ENCODE assay signal across 7 mouse cellular contexts in genomic region chr2:118548421-118549221, GRCm38 (mm10). TPM values are rescaled to one million over a fixed set of nuclear protein-coding genes. Genes with fewer than 3 reads are reported as not detected.
DNase-seq lines count a peak whose midpoint lies in the region; ATAC-seq and TF ChIP-seq lines count a peak whose summit lies in the region.

No protein-coding gene starts in this region.

- ATAC-seq in forebrain, embryonic 11.5 days (replicated peaks; ENCODE audit: low FRiP score), result peak; percentile 6
- ATAC-seq in midbrain, embryonic 12.5 days (ENCODE audit: low FRiP score, low read depth), result peak; percentile 5; the same call in 1 of the 2 replicates

- in situ Hi-C loops in CH12.LX (cut with MboI; ENCODE audit: low pct_ligation_motif_present, low pct_unique_long_range_greater_than_20kb, low sequenced_read_pairs), result no loop called here

- H3K27me3 ChIP-seq in CH12.LX (replicated peaks) (no peaks in the 10 kb centered on the region), MEL (ENCODE audit: control insufficient read depth in 1 of 2, insufficient read depth in 2 of 2, low read length in 2 of 2) (no peaks in the 10 kb centered on the region)
- peaks cover 3% of the 10 kb centered on the region for H3K27me3 ChIP-seq in forebrain, embryonic 11.5 days (ENCODE audit: control insufficient read depth, insufficient read depth, low read length)
- H3K27me3 ChIP-seq in kidney, adult 2 months (replicated peaks; ENCODE audit: control insufficient read depth, insufficient read depth, low read length), result no peaks in the 10 kb centered on the region
- peaks cover 43% of the 10 kb centered on the region for H3K27me3 ChIP-seq in midbrain, embryonic 12.5 days

- peak overlapping the region; percentile 85; the same call in 1 of the 2 replicates for H3K27ac ChIP-seq in CH12.LX (ENCODE audit: insufficient read depth, low read depth)
- H3K27ac ChIP-seq in MEL (ENCODE audit: control insufficient read depth, low read depth, low read length), result no peak overlapping the region
- H3K27ac ChIP-seq in forebrain, embryonic 11.5 days (ENCODE audit: low read depth, low read length), result no peak overlapping the region
- peak overlapping the region; percentile 32 for H3K27ac ChIP-seq in kidney, adult 2 months (ENCODE audit: insufficient read depth, low read depth, low read length)
- H3K27ac ChIP-seq in midbrain, embryonic 12.5 days (replicated peaks), result no peak overlapping the region

- TF ChIP-seq EP300 in CH12.LX (IDR thresholded peaks at IDR 0.05; ENCODE audit: low read length), result no peak
- TF ChIP-seq EP300 in MEL (IDR thresholded peaks at IDR 0.05; ENCODE audit: low read depth in 1 of 2, low read length in 2 of 2), result no peak

- intact Hi-C loops in left cerebral cortex, postnatal 10 days (cut with DNase I), result loop anchor here (5.0 kb wide), 1 partner anchor 56 kb away; no protein-coding TSS in a partner anchor

- H3K79me2 ChIP-seq in CH12.LX (replicated peaks; ENCODE audit: control insufficient read depth, extremely low read depth, insufficient read depth, poor library complexity, severe bottlenecking) (no peaks in the 10 kb centered on the region), MEL (ENCODE audit: control insufficient read depth, insufficient read depth, low read length, poor library complexity) (no peaks in the 10 kb centered on the region; the same call in 1 of the 2 replicates)

- peak overlapping the region; percentile 43 to 89 (median 60) for H3K4me3 ChIP-seq in CH12.LX (replicated peaks in 1 of 3; ENCODE audit: low read depth in 2 of 3, low read length in 2 of 3, poor library complexity in 1 of 3)
- H3K4me3 ChIP-seq in MEL (ENCODE audit: control insufficient read depth in 1 of 2, insufficient read depth in 1 of 2, low read depth in 2 of 2, low read length in 2 of 2), result peak overlapping the region; percentile 43 to 62; a peak in 3 of 4 replicates
- H3K4me3 ChIP-seq in forebrain, embryonic 11.5 days (ENCODE audit: low read depth, low read length), result peak overlapping the region; percentile 68
- peak overlapping the region; percentile 68 for H3K4me3 ChIP-seq in kidney, adult 2 months (ENCODE audit: insufficient read depth, low read depth, low read length)
- peak overlapping the region; percentile 83 for H3K4me3 ChIP-seq in midbrain, embryonic 12.5 days

- H3K4me2 ChIP-seq in CH12.LX (ENCODE audit: insufficient read depth, low read depth, poor library complexity, severe bottlenecking), result peak overlapping the region; percentile 95
- peak overlapping the region; percentile 92 for H3K4me2 ChIP-seq in forebrain, embryonic 11.5 days (ENCODE audit: low read depth, low read length, severe bottlenecking)
- H3K4me2 ChIP-seq in midbrain, embryonic 12.5 days (replicated peaks), result peak overlapping the region; percentile 94

- H3K4me1 ChIP-seq in CH12.LX (ENCODE audit: control insufficient read depth in 1 of 2, insufficient read depth in 2 of 2) (peaks cover 20 to 69% of the 10 kb centered on the region in 2 experiments), MEL (ENCODE audit: control insufficient read depth in 1 of 2, insufficient read depth in 2 of 2, low read length in 2 of 2) (peaks cover 20 to 43% of the 10 kb centered on the region in 2 experiments)
- H3K4me1 ChIP-seq in forebrain, embryonic 11.5 days (replicated peaks; ENCODE audit: control insufficient read depth, insufficient read depth, low read length), result peaks cover 7% of the 10 kb centered on the region
- H3K4me1 ChIP-seq in kidney, adult 2 months (ENCODE audit: control insufficient read depth, insufficient read depth, low read length), result peaks cover 33% of the 10 kb centered on the region
- peaks cover 58% of the 10 kb centered on the region for H3K4me1 ChIP-seq in midbrain, embryonic 12.5 days

- H3K36me3 ChIP-seq in CH12.LX (replicated peaks in 1 of 2; ENCODE audit: control insufficient read depth in 1 of 2, insufficient read depth in 1 of 2, low read length in 1 of 2) (peaks cover 0 to 5% of the 10 kb centered on the region in 2 experiments), MEL (ENCODE audit: control insufficient read depth in 1 of 2, insufficient read depth in 2 of 2, low read length in 2 of 2) (peaks cover 0 to 19% of the 10 kb centered on the region in 2 experiments; a peak in 2 of 4 replicates)
- no peaks in the 10 kb centered on the region for H3K36me3 ChIP-seq in forebrain, embryonic 11.5 days (ENCODE audit: control insufficient read depth, insufficient read depth, low read length)
- no peaks in the 10 kb centered on the region for H3K36me3 ChIP-seq in kidney, adult 2 months (ENCODE audit: control insufficient read depth, insufficient read depth, low read length)
- H3K36me3 ChIP-seq in midbrain, embryonic 12.5 days, result no peaks in the 10 kb centered on the region

- DNase-seq in CH12.LX (ENCODE audit: extremely low read depth) (no peak), MEL (ENCODE audit: low read depth, low spot score) (no peak)
- peak; percentile 61 for DNase-seq in forebrain, embryonic 11.5 days (ENCODE audit: low spot score)
- DNase-seq in kidney, adult 2 months, result no peak
- peak; percentile 86 for DNase-seq in yolk sac, embryonic 10.5 days (ENCODE audit: low spot score)
- no peak for DNase-seq in left cerebral cortex, postnatal 10 days (ENCODE audit: extremely low spot score in 1 of 2, low spot score in 2 of 2)

- dilution Hi-C loops in CH12.LX (cut with MboI; ENCODE audit: extremely low pct_ligation_motif_present, extremely low pct_unique_long_range_greater_than_20kb, low sequenced_read_pairs), result no loop called here

- H3K9ac ChIP-seq in CH12.LX (ENCODE audit: insufficient read depth, low read depth) (peak overlapping the region; percentile 52), MEL (ENCODE audit: control insufficient read depth, low read depth, low read length, poor library complexity, severe bottlenecking) (no peak overlapping the region; the same call in 1 of the 2 replicates)
- peak overlapping the region; percentile 74 for H3K9ac ChIP-seq in forebrain, embryonic 11.5 days (ENCODE audit: low read length)
- H3K9ac ChIP-seq in midbrain, embryonic 12.5 days (replicated peaks), result peak overlapping the region; percentile 83

- H3K9me3 ChIP-seq in CH12.LX (replicated peaks; ENCODE audit: low read length) (peaks cover 12% of the 10 kb centered on the region), MEL (replicated peaks; ENCODE audit: insufficient read depth, low read length) (no peaks in the 10 kb centered on the region)
- no peaks in the 10 kb centered on the region for H3K9me3 ChIP-seq in forebrain, embryonic 11.5 days (ENCODE audit: control insufficient read depth, low read length)
- H3K9me3 ChIP-seq in midbrain, embryonic 12.5 days, result no peaks in the 10 kb centered on the region

- no peak for TF ChIP-seq POLR2A in CH12.LX (IDR thresholded peaks at IDR 0.05; ENCODE audit: low read depth, low read length)
- no peak for TF ChIP-seq POLR2A in MEL (IDR thresholded peaks at IDR 0.05; ENCODE audit: control insufficient read depth in 1 of 2, insufficient read depth in 1 of 2, low read depth in 1 of 2, low read length in 2 of 2, poor library complexity in 1 of 2)
- TF ChIP-seq POLR2A in kidney, adult 2 months (IDR thresholded peaks at IDR 0.05; ENCODE audit: low read depth, low read length), result no peak

- TF ChIP-seq RAD21 in CH12.LX (IDR thresholded peaks at IDR 0.05; ENCODE audit: low read depth, low read length) (no peak), MEL (IDR thresholded peaks at IDR 0.05; ENCODE audit: low read depth, low read length) (no peak)

- TF ChIP-seq CTCF in CH12.LX (conservative IDR thresholded peaks at IDR 0.05 in 1 of 2, IDR thresholded peaks at IDR 0.05 in 1 of 2; ENCODE audit: low read depth in 2 of 2, low read length in 2 of 2), result no peak
- TF ChIP-seq CTCF in MEL (IDR thresholded peaks at IDR 0.05 in 2 of 3, conservative IDR thresholded peaks at IDR 0.05 in 1 of 3; ENCODE audit: control insufficient read depth in 1 of 3, insufficient read depth in 1 of 3, low read depth in 2 of 3, low read length in 3 of 3, poor library complexity in 1 of 3, severe bottlenecking in 1 of 3), result no peak
- no peak; the same call in 1 of the 2 replicates for TF ChIP-seq CTCF in kidney, adult 2 months (conservative IDR thresholded peaks at IDR 0.05; ENCODE audit: insufficient read depth, insufficient read length, low read depth, low read length)

- WGBS in forebrain, embryonic 11.5 days, result under 1% methylated on average over 18 of the region's 18 CpGs
- WGBS in kidney, adult 2 months, result 1% methylated on average over 18 of the region's 18 CpGs
- under 1% methylated on average over 18 of the region's 18 CpGs for WGBS in midbrain, embryonic 12.5 days

TF ChIP-seq in CH12.LX, 34 proteins besides CTCF, POLR2A, EP300 and RAD21:
- TF ChIP-seq CHD2 (IDR thresholded peaks at IDR 0.05; ENCODE audit: low read length), result peak; percentile 71
- TF ChIP-seq ETS1 (conservative IDR thresholded peaks at IDR 0.05; ENCODE audit: low read depth, low read length), result no peak
- TF ChIP-seq ZKSCAN1 (IDR thresholded peaks at IDR 0.05; ENCODE audit: borderline replicate concordance, low read depth, low read length), result no peak

TF ChIP-seq in MEL, 35 proteins besides CTCF, POLR2A, EP300 and RAD21 (continues in another document):
- TF ChIP-seq ZNF384 (IDR thresholded peaks at IDR 0.05; ENCODE audit: low read depth, low read length), result no peak
- TF ChIP-seq MAX (IDR thresholded peaks at IDR 0.05; ENCODE audit: low read length), result no peak
- no peak for TF ChIP-seq USF1 (IDR thresholded peaks at IDR 0.05; ENCODE audit: low read depth, low read length)

RNA-seq across cellular contexts. Expression of gene Bmf, which starts 0.9 kb away (rescaled TPM):
- total RNA-seq in CH12.LX (2012; rRNA removed), result 3.4 and 5.6 TPM in 2 replicates
- total RNA-seq in CH12.LX (2014; rRNA removed), result 2.6 and 2.8 TPM in 2 replicates
- 1.1 and 1.4 TPM in 2 replicates for polyA plus RNA-seq in CH12.LX (2012; ENCODE audit: insufficient read length, low read depth)
- total RNA-seq in MEL (2012; rRNA removed), result 0.39 TPM in 2 replicates
- under 1 TPM in 1 of 2 experiments, not detected in 1; 0.50 TPM for polyA plus RNA-seq in MEL (2012; ENCODE audit: insufficient read depth in 1 of 2, insufficient read length in 2 of 2, low read depth in 1 of 2, low replicate concordance in 2 of 2, missing spikeins in 1 of 2)
- polyA plus RNA-seq in forebrain, embryonic 11.5 days (2014; fragmentation: Nextera tagmentation; extraction: Ambion mirVana), result 2.4 and 6.0 TPM in 2 replicates
- 9.1 and 10.5 TPM in 2 replicates for polyA plus RNA-seq in kidney, adult 2 months (2012; rRNA removed)
- polyA plus RNA-seq in midbrain, embryonic 12.5 days (2016; fragmentation: Nextera tagmentation; extraction: Ambion mirVana), result 2.1 and 4.1 TPM in 2 replicates
- 1 to 10 TPM; 4.0 to 5.2 TPM for total RNA-seq in left cerebral cortex, postnatal 10 days (2021)

RNA-seq across cellular contexts. Expression of gene Bub1b, which starts 49.4 kb away (rescaled TPM):
- 91.5 and 98.3 TPM in 2 replicates for total RNA-seq in CH12.LX (2012; rRNA removed)
- total RNA-seq in CH12.LX (2014; rRNA removed), result 113 and 118 TPM in 2 replicates
- 99.3 and 113 TPM in 2 replicates for polyA plus RNA-seq in CH12.LX (2012; ENCODE audit: insufficient read length, low read depth)
- total RNA-seq in MEL (2012; rRNA removed), result 87.5 and 118 TPM in 2 replicates
- polyA plus RNA-seq in MEL (2012; ENCODE audit: insufficient read depth in 1 of 2, insufficient read length in 2 of 2, low read depth in 1 of 2, low replicate concordance in 2 of 2, missing spikeins in 1 of 2), result 100 to 1,000 TPM in 1 of 2 experiments, not detected in 1; 120 TPM
- 146 and 148 TPM in 2 replicates for polyA plus RNA-seq in forebrain, embryonic 11.5 days (2014; fragmentation: Nextera tagmentation; extraction: Ambion mirVana)
- polyA plus RNA-seq in kidney, adult 2 months (2012; rRNA removed), result 0.68 and 0.72 TPM in 2 replicates
- polyA plus RNA-seq in midbrain, embryonic 12.5 days (2016; fragmentation: Nextera tagmentation; extraction: Ambion mirVana), result 92.1 and 94.5 TPM in 2 replicates
- 1 to 10 TPM; 2.8 to 4.5 TPM for total RNA-seq in left cerebral cortex, postnatal 10 days (2021)

Comparison
In these comparisons a context has a peak if more than half of its experiments do, and no peak if none do; other contexts are left out.
1. DNase-seq: peak in forebrain, embryonic 11.5 days (single experiment) and yolk sac, embryonic 10.5 days (single experiment); none in CH12.LX (single experiment), MEL (single experiment), kidney, adult 2 months (single experiment) and left cerebral cortex, postnatal 10 days (0 of 2).
2. H3K27ac ChIP-seq: peak in CH12.LX (single experiment) and kidney, adult 2 months (single experiment); none in MEL (single experiment), forebrain, embryonic 11.5 days (single experiment) and midbrain, embryonic 12.5 days (single experiment).
3. RNA of gene Bub1b, which starts 49.4 kb away (polyA plus RNA-seq): 146 to 148 TPM in forebrain, embryonic 11.5 days, 120 TPM in MEL, 99.3 to 113 TPM in CH12.LX and 92.1 to 94.5 TPM in midbrain, embryonic 12.5 days; 0.68 to 0.72 TPM in kidney, adult 2 months; every median in the first group is over 10 times any median in the second.
4. Of the 35 proteins assayed by ChIP-seq in both MEL and CH12.LX: peak only in MEL: none; only in CH12.LX: CHD2; in both: none; in neither: 34.
5. Peak in every context shown above with its lines, with median percentiles within 50 percentile points of each other: H3K4me2 ChIP-seq and H3K4me3 ChIP-seq.